Mouse (Mus musculus) ES-E14 (cell line): ENCODE results near the gene Fgd3. TPM values are rescaled to one million over a fixed set of nuclear protein-coding genes. Genes with fewer than 3 reads are reported as not detected.

Experiments
- DNase-seq: peaks from one replicate; pipeline ENCODE4 v3.0.0-alpha.2; 2013; ENCODE audit warnings: low read depth, low spot score
- H3K27ac ChIP-seq: 2 replicates; pipeline ENCODE4 v1.5.1; 2012; ENCODE audit warnings: low read depth, mild to moderate bottlenecking, low read length, moderate library complexity, mixed read lengths; ENCODE audit not compliant: poor library complexity, insufficient read depth, severe bottlenecking
- H3K36me3 ChIP-seq: 2 replicates; pipeline ENCODE4 v1.6.1; 2012; ENCODE audit warnings: mild to moderate bottlenecking, low read length, moderate library complexity, mixed read lengths; ENCODE audit not compliant: control insufficient read depth, poor library complexity, insufficient read depth, severe bottlenecking
- H3K4me1 ChIP-seq, 2 experiments: fragments of 150-350 bp in 1 of 2; sonication (generic) in 1 of 2; 2 replicates each; pipeline ENCODE4 v1.6.1; 2012; ENCODE audit warnings: low read length in 2 of 2, mild to moderate bottlenecking in 1 of 2, mixed read lengths in 1 of 2; ENCODE audit not compliant: control insufficient read depth in 2 of 2, insufficient read depth in 2 of 2, poor library complexity in 1 of 2
- H3K4me3 ChIP-seq, 2 experiments: fragments of 150-350 bp in 1 of 2; sonication (generic) in 1 of 2; 2 replicates each; pipeline ENCODE4 v1.5.1; 2012; ENCODE audit warnings: low read length in 2 of 2, low read depth in 1 of 2, mild to moderate bottlenecking in 1 of 2, mixed read lengths in 1 of 2; ENCODE audit not compliant: insufficient read depth in 1 of 2, poor library complexity in 1 of 2, severe bottlenecking in 1 of 2
- H3K9ac ChIP-seq: 2 replicates; pipeline ENCODE4 v1.6.1; 2012; ENCODE audit warnings: low read depth, mild to moderate bottlenecking, low read length, mixed read lengths; ENCODE audit not compliant: poor library complexity, insufficient read depth, severe bottlenecking
- H3K9me3 ChIP-seq: fragments of 150-350 bp; sonication (generic); 2 replicates; pipeline ENCODE4 v1.6.1; 2012; ENCODE audit warnings: low read depth, mild to moderate bottlenecking, low read length; ENCODE audit not compliant: control insufficient read depth, insufficient read depth
- CHD2 ChIP-seq: IDR thresholded peaks from 2 replicates; pipeline ENCODE4 v1.6.1; 2014; ENCODE audit warnings: mild to moderate bottlenecking, low read depth, low read length, inconsistent platforms
- HCFC1 ChIP-seq: IDR thresholded peaks from 2 replicates; pipeline ENCODE4 v1.6.1; 2012; ENCODE audit warnings: low read length, inconsistent platforms, borderline replicate concordance; ENCODE audit not compliant: insufficient read depth
- MAFK ChIP-seq: IDR thresholded peaks from 2 replicates; pipeline ENCODE4 v1.6.1; 2014; ENCODE audit warnings: mild to moderate bottlenecking, low read depth, low read length, inconsistent platforms; ENCODE audit not compliant: insufficient read depth
- ZC3H11A ChIP-seq: IDR thresholded peaks from 2 replicates; pipeline ENCODE4 v1.6.1; 2012; ENCODE audit warnings: low read depth, mild to moderate bottlenecking, inconsistent platforms, low read length, borderline replicate concordance
- ZNF384 ChIP-seq: IDR thresholded peaks from 2 replicates; pipeline ENCODE4 v1.6.1; 2012; ENCODE audit warnings: low read depth, low read length, inconsistent platforms
- in situ Hi-C, 2 experiments: fragments of 600-800 bp; cut with MboI; formaldehyde crosslinking; loops; one replicate each; pipeline ENCODE4 v1.15.1; 2025; ENCODE audit warnings: low sequenced_read_pairs in 2 of 2, inconsistent platforms in 1 of 2; ENCODE audit not compliant: unreplicated experiment in 2 of 2
- total RNA-seq: library from RNA; depleted of rRNA; stranded (reverse); fragments of 300-350 nt; gene quantifications from 2 replicates; pipeline ENCODE4 v1.2.3, GENCODE M21; 2012

Fgd3 gene
- total RNA-seq, 1 experiment: 6.2 TPM

- no peak overlapping the region for H3K27ac ChIP-seq
- no peak overlapping the region for H3K4me3 ChIP-seq
- no peaks in the 10 kb centered on the region for H3K9me3 ChIP-seq
- peaks cover 0 to 7% of the 10 kb centered on the region in 2 experiments; a peak in 2 of 4 replicates for H3K4me1 ChIP-seq
- TF ChIP-seq MAFK (peak; percentile 61; the same call in 1 of the 2 replicates), ZNF384 (no peak)
- in situ Hi-C loops: no loop called here
- no peak overlapping the region for H3K9ac ChIP-seq
- no peak for DNase-seq
- no peaks in the 10 kb centered on the region for H3K36me3 ChIP-seq
Observed at GRCm38 (mm10) chr13:49216808-49217561, 103.1 kb downstream of the Fgd3 start.

- TF ChIP-seq MAFK (no peak), HCFC1 (no peak), ZC3H11A (no peak), ZNF384 (no peak), CHD2 (no peak)
- H3K4me3 ChIP-seq: peak overlapping the region; percentile 74 to 96
- no peak for DNase-seq
- H3K9ac ChIP-seq: peak overlapping the region; percentile 42; the same call in 1 of the 2 replicates
- peaks cover 0 to 7% of the 10 kb centered on the region in 2 experiments; a peak in 2 of 4 replicates for H3K4me1 ChIP-seq
- H3K27ac ChIP-seq: no peak overlapping the region
- in situ Hi-C loops: no loop called here
- no peaks in the 10 kb centered on the region for H3K36me3 ChIP-seq
- H3K9me3 ChIP-seq: no peaks in the 10 kb centered on the region
Observed at GRCm38 (mm10) chr13:49216220-49216552, 103.9 kb downstream of the Fgd3 start.

GRCm38 (mm10) chr13:49215504-49216219 lies 104.4 kb downstream of the Fgd3 start, which contains the start of gene Card19:
Card19 (minus strand) TSS chr13:49216037.
- H3K9ac ChIP-seq: peak within 1 kb of the TSS; percentile 77
- peaks cover 0 to 4% of the 10 kb centered on the region in 2 experiments; a peak in 2 of 4 replicates for H3K4me1 ChIP-seq
- peak within 1 kb of the TSS; percentile 74 to 96 for H3K4me3 ChIP-seq
- in situ Hi-C loops: no loop called here
- no peaks in the 10 kb centered on the region for H3K9me3 ChIP-seq
- TF ChIP-seq CHD2 (no peak), HCFC1 (no peak), ZNF384 (no peak), MAFK (no peak), ZC3H11A (no peak)
- no peak within 1 kb of the TSS for H3K27ac ChIP-seq
- H3K36me3 ChIP-seq: no peaks in the 10 kb centered on the region
- peak; percentile 93 for DNase-seq

- H3K36me3 ChIP-seq: no peaks in the 10 kb centered on the region
- TF ChIP-seq ZNF384 (no peak), MAFK (no peak), CHD2 (no peak), ZC3H11A (no peak), HCFC1 (no peak)
- peak overlapping the region; percentile 77 for H3K9ac ChIP-seq
- in situ Hi-C loops: no loop called here
- H3K27ac ChIP-seq: no peak overlapping the region
- no peaks in the 10 kb centered on the region for H3K9me3 ChIP-seq
- DNase-seq: no peak
- H3K4me3 ChIP-seq: peak overlapping the region; percentile 74 to 96
- peaks cover 0 to 4% of the 10 kb centered on the region in 2 experiments; a peak in 2 of 4 replicates for H3K4me1 ChIP-seq
Observed at GRCm38 (mm10) chr13:49215128-49215503, 105.0 kb downstream of the Fgd3 start.
